Mouse (Mus musculus) fibroblast of lung, adult 2 months (primary cell): ENCODE data around the gene Csrp1.

ENCODE experiments used
- DNase-seq: peaks from one replicate; pipeline ENCODE4 v3.0.0-alpha.2; 2011; ENCODE audit warnings: low read depth

Csrp1 gene

DNA sequence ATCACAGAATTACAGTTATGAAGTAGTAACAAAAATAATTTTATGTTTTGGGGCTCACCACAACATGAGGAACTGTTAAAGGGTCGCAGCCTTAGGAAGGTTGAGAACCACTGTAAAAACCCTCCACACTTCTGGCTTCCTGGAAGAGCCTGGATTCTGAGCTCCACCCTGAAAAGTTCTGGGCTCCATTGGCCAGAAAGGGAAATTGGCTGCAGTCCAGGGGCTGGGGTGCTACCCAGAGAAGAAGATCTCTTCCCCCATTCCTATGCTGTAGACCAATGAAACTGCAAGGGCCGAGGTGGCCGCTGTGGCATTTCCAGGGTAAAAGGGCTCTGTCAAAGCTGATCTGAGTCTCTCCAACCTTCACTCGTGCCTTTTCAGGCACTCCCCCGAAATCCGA is 21.8 kb upstream of the Csrp1 start:
- no peak for DNase-seq

DNA sequence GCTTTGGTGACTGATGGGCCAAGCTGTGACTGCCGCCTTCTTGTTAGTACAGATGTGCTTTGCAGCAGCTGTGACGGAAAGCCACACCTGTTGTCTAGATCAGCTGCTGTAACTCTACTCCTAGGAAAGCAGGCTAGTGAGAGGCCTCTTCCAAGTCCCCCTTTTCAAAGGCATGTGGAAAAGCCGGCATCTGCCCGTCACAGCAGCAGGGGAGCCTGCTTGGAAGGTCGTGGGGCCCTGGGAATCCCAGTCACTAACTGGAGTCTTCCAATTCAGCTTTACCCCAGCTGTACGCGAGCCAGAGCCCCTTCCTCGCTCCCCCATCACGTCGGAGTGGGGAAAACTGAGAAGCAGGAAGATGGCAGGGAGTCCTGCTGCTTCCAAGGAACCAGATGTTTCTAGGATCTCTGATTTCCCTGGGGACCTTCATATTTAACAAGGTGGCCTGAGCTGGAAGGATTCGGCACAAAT is 21.4 kb upstream of the Csrp1 start:
- DNase-seq, result no peak

DNA sequence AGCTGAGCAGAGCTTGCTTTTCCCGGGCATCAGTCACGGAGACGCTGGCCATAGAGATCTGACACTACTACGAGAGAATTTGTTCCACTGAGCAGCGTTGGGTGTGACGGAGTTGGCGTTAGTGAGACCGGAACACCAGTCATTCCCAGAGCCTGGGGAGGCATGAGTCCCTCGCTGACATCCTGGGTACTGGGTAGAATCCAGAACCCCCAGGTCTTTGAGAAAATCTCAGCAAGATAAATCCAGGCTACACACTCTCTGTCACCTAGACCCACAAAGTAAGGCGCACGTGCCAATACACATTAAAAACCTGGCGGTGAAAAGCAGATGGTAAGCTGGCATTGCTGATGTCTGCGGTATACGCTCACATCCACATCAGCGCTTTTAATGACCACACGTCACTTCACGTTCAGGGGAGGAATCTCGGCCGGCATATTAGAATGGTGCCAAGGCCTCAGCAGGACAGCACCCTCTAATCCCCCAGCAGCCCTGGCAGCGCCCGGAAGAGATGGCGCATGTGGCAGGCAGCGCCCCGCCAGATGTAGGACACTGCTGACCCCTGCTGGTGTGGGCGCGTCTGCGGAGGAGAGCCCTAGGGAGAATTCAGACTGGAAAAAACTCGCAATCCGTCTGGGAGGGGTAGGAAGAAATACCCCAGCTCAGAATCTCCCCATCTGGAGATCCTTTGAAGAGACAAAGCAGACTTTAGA is 20.7 kb upstream of the Csrp1 start:
- DNase-seq, result peak; percentile 54

DNA sequence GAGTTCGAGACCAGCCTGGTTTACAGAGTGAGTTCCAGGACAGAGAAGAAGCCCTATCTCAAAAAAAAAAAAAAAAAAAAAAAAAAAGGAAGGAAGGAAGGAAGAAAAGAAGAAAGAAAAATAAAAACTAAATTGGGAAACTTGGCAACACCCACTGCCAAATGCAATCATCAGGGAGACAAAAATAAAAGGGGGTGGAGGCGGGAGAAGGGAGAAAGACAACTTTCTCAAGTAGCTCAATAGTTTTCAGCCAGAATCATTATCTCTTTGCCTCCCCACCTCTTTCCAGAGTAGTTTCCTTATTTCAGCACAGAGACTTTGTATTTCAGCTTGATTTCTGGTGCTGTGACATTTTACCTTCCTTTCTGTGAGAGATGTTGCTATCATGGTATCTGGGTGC is 20.0 kb upstream of the Csrp1 start:
- no peak for DNase-seq

DNA sequence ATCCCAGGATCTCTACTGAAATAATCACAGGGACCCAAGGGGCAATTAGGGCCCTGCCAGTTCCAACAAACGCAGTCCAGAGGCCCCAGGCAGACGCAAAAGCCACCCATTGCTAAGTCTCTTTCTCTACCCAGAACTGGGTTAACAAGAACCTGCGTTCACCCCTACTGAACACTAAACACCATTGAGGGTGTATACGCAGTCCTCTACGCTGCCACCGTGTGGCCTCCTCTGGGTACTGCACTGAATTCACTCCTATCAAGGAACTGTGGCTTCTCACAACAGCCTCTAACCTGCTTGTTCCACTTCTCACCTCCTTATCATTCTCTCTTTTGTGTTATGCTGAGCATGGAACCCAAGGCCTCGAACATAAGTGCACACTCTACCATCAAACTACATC is 19.3 kb upstream of the Csrp1 start:
- DNase-seq, result peak; percentile 60

DNA sequence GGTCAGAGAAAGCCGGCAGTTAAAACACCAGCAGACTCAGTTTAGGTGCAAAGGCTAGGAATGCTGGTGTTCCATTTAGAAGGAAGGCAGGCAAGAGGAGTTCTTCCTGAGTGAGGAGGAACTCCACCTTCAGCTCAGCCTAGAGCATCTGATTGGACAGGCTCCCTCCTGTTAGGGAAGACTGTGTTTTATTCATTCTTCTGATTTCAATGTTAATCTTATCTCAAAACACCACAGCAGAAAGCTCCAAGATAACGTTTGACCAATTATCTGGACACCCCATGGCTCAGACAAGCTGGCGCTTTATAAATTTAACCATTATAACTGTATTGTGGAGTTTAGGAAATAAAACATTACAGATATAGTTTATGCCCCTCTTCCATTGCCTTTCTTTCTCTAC is 18.5 kb upstream of the Csrp1 start:
- DNase-seq, result no peak

DNA sequence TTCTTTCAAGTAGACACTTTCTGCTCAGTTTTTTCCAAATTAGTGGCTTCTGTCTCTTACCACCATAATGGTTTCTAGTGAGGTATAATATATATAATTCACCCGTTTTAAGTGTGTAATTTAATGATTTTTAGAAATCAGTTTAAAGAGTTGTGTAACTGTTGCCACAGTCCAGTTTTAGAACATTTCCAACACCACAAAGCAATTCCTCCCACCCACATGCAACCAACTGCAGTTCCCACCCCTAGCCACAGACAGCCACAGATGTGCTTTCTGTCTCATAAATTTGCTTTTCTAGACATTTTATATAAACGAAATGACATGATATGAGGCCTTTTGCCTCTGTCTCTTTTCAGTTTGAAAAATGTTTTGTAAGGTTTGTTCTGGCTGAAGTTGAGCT is 17.1 kb upstream of the Csrp1 start:
- no peak for DNase-seq

DNA sequence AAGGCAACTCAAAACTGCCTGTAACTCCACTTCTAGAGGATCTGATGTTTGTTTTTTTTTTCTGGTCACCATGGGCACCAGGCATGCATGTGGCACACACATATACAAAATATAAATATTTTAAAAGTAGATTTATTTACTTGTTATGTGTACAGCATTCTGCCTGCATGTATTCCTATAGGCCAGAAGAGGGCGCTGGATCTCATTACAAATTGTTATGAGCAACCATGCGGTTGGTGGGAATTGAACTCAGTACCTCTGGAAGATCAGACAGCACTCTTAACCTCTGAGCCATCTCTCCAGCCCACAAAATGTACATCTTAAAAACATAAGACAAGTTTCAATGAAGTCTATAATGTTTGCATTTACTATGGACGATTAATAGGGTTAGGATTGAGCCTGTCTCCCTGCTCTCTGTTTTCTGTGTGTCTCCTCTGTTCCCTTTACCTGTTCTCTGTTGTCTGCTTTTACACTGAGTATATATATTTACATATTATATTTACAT is 15.5 kb upstream of the Csrp1 start:
- DNase-seq, result no peak

DNA sequence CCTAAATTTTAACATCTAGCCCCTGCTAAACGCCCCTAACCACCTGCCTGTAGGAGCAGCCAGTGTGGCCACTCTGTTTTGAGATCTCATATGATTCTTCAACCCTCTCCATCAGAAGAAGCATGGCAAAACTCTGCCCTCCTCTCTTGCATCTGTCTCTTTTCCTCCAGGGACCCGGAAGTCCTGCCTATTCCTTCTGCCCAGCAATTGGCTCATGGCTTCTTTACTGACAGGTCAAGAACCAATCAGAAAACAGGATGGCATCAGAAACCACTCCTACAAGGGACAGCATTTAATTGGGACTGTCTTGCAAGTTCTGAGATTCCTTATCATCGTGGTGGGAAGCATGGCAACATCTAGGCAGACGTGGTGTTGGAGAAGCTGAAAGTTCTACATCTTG is 11.5 kb upstream of the Csrp1 start:
- no peak for DNase-seq

DNA sequence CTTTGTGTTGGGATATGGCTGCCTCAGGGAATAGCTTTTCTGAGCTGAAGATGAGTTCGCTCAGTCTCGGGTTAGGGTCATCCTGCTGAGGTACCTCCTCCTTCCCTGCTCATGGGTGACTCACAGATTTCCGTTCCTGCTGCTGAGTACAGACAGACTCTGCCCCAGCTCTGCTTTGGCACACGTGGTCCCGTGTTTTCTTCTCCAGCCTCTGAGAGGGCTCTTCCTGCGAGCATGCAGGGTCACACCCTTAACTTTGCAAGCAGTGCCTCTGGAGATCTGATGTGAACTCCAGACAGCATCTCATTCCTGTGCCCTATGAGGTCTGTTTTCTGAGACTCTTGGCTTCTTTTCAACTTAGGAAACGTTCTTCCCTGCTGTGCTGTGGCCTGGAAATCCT is 8.7 kb upstream of the Csrp1 start:
- DNase-seq, result no peak

DNA sequence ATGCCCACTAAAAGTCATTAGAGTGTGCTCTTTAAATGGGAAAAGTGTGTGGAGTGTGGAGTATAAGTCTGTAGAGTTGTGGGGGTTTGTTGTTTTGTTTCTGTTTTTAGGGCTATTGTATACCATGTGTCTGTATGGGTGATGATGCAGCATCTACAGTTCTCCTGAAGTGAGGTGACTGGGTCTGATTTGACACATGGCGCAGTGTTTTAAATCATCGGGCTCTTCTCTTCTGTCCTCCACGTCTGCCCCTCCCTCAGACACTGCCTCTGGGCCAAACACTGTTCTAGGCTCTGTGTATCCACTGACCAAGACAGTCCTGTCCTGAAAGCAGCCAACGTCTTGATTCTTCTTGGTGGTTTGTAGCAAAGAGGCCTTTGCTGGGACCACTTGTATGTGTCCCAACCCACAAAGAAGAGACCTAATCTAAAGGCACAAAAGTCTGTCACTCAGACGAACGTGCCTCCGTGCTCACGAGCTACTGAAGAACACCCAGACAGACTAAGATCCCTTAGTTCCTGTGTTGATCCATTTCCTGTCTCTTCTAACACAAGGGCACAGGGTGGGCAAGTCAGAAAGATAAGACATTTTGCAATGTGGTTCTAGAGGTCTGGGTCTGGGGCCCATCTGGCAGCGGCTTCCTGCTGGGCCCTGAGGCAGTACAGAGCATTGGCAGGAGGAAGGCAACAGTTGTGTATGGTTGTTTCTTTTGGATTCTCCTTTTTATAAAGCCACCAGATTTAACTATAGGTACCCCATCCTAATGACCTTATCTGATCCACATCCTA is 5.6 kb upstream of the Csrp1 start:
- DNase-seq, result no peak

DNA sequence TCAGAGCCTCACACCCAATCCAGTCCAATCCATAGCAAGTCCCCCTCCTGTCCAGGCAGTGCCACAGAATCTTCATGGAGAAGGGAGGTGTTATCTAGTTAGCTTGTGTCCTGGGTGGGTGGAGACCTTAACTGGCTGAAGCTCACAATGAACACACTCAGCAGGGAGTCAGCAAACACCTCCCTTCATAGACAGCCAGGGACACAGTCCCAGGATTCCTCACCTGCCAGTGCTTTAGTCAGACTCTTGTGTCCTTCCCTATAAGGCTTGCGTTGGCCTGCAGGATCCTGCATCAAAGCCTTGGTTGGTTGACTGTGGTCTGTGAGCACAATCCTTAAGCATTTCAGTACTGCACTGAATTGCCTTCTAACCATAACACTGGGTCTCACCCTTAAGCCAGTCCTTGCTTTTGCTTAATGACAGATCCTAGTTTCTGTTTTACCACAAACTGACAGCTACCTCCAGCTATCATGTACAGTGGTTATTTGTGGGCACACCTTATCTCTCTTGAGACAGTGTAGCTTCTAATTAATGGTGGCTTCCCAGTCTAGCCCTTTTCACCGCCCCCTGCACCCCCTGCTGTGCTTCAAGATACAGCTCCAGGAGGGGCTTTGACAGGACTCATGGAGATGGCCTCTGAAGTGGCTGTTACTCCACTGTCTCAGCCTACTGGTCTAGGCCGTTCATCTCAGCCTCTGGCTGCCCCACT is 4.8 kb upstream of the Csrp1 start:
- DNase-seq, result no peak

DNA sequence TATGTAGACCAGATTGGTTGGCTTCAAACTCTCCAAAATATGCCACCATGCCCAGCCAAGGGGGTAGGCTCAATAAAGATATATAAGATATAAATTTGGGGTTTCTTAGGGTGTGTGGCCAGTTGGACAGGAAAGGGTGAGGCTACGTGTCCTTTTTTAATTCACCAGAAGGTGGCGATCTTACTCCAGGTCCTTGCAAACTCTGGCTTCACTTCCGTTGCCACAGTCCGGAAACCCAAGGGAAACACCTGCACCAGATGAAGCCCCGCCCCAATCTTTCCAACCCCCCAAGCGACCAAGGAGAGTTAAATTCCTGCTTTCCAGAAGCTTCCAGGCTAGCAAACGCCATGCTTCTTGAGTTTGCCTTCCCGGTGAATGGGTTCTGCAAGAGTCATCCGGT is 375 bp upstream of the Csrp1 start:
- DNase-seq, result no peak

DNA sequence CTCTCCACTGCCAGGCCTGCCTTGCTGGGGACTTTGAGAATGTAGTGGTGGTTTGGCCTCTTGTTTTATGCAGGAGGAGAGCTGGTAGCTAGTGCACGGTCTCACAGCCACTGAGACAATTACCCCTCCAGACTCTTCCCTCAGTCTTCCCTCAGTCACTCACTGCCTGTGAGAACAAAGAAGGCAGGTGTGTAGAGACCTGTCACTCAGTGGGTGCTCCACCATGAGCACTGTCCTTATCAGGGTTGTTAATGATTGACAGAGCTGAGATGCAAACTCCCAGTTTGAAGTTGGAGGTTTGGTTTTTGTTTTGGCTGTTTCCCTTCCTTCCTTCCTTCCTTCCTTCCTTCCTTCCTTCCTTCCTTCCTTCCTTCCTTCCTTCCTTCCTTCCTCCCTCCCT is 3.2 kb downstream of the Csrp1 start:
- DNase-seq, result no peak

DNA sequence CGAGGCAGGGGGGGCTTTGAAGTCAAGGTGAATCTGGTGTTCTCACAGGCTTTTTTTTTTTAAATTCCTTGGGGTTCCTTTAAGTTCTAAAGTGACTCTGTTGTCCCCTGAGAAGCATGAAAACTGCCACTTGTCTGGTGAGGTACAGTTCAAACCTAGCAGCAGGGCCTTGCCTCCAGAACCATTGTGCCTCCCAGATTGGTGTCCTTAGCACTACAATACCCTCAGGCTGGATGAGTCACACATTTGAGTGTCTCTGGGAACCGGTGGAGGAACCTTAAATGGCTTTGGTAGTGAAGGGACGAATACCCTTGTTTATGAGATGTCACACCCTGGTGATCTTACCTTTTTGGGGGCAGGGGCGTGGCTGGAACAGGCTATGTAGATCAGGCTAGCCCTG is 4.3 kb downstream of the Csrp1 start:
- no peak for DNase-seq

DNA sequence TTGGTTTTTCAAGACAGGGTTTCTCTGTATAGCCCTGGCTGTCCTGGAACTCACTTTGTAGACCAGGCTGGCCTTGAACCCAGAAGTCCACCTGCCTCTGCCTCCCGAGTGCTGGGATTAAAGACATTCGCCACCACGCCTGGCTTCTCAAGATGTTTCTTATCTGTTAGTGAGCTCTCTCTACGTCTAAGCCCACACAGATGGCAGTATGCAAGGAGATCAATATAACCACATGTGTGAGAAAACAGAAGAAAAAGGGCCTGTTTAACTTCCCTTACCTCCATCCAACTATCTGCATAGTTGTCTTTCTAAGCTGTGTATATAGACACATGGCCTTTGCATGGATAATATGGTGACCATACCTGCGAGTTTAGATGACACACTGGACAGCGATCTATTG is 5.5 kb downstream of the Csrp1 start:
- no peak for DNase-seq

DNA sequence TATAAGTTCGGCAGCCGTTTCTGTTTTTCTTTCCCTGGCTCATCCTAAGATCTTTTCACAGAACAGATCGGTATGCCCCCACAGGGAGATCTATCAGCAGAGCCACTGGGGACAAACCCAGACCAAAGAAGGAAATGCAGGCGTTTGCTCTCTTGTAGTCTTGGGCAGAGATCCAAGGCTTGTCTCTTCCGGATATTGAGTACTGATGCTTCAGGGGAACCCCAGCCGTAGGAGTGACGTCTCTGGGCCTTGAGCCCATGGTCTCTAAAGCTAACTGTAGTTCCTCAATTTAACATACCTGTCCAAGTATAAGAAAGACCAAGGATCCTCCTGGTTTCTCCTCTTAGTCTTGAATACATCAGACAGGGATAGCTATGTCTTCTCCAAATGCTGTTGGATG is 6.1 kb downstream of the Csrp1 start:
- no peak for DNase-seq

DNA sequence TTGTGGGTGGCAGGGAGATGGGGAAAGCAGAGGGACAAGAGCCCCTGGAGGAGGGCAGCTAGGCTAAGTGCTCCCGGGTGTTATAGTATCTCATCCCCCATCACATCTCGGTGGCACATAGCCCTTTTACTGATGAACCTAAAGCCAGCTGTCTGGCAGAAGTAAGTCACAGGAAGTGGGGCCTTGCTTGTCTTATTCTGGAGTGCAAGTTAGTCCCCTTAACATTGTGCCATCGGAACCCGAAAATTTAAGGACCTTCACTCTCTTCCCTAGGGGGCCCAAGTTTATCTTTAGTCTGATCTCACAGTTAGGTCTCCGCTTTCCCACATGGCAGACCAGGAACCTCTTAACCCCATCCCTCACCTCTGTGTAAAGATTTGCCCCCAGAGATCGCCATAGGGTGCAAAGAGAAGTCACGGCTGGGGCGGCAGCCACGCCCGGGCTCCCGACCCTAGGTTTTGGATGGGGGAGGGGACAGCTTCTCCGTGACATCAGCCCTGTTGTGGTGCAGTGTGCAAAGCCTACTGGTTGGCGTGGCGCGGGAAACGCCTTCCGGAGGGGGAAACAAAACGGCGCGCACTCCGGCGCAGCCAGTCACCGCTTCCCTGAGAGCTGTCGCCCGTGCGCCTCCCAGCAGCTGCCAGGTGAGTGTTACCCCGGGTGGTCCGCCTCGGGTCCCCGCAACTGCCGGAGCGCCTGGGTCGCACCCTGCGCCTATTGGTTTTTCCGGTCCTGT is 8.9 kb downstream of the Csrp1 start:
- no peak for DNase-seq

DNA sequence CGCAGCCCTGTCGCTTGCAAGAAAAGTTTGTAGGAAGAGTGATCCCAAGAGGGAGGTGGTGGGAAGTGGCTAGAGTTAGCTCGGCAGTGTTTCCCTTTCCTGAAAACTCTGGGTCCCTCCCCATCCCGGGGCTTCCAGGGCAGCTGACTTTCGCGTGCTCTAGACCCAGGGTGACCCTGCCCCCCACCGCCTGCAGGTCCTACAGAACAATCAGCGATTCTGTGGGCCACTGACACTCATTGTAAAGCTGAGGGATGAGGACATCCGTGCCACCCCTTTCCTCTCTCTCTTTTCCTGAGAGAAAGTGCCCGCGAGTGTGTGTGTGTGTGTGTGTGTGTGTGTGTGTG is 9.5 kb downstream of the Csrp1 start:
- DNase-seq, result no peak

DNA sequence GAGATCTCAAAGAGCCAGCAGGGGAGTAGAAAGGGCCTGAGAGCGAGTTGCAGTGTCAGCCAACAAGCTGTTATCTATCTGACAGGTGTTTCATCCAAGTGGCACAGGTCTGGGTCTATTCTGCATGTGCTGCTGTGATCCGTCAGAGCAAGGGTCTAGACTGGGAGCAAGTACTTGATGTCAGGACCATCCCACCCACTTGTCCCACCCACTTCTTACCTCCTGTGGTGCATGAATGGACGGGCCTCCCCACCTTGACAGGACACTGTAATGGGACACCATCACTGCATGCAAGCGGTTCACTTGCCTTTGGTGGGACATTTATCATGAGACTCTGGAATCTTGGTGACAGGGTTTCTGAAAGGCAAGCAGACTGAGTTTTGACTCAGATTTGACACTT is 10.0 kb downstream of the Csrp1 start:
- no peak for DNase-seq

DNA sequence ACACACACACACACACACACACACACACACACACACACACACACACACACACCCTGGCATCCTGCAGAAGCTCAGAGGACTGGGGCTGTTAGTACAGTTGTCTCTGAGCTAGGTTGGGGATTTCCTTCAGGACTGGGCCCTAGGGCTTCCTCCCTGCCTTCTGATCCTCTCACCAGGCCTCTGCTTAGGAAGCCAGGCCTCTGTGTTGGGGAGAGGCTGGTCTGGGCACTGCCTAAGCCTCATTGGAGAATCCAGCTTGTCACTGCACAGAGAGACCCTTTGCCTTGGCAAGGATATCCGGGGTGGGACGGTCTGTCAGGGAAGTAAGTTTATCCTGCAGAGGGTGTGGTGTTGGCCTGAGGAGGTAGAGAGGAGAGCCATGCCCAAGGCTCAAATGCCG is 10.4 kb downstream of the Csrp1 start:
- no peak for DNase-seq

DNA sequence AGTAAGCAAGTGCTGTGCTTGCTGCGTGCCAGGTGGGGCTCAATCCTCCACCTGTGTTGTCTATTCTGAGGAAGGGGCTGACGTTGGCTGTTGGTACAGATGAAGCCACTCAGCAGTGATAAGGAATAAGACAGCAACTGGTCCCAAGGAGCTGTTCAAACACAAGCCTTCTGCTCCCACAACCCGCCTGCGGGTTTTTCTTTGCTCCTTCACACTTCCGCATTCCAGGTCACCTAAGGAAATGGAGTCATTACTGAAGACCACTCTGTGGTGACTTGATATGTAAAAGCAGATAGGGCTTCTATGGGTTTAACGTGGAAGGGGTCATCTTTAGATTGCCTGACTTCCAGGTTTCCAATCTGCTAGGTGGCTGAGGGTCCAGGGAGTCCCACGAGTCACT is 11.5 kb downstream of the Csrp1 start:
- no peak for DNase-seq
